Mouse (Mus musculus): ENCODE measurements around the gene Trim15.

DNA sequence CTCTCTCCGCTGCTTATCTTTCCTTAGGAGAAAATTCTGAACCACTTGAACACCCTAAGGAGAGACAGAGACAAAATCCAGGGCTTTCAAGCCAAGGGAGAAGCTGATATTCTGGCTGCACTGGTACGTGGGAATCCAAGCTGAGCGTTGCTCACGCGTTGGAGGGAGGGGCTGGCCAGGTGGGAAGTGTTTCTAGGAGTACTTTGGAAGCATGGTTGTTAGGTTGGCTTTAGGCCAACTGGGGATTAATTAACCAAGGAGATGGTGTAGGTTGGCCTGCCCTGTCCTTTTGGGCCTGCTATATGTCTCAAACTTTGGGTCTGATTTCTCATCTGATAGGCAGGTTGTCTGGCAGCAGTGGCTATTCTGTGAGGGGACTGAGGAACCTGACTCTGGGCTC, 15.8 kb downstream of the Trim15 start:
- TF ChIP-seq CTCF (IDR thresholded peaks at IDR 0.05; ENCODE audit: borderline replicate concordance, extremely low read depth, insufficient read depth, insufficient read length) (no peak), POLR2A (IDR thresholded peaks at IDR 0.05; ENCODE audit: borderline replicate concordance, extremely low read depth, insufficient read depth, insufficient read length, poor library complexity, severe bottlenecking) (no peak)

All from brain, embryonic 14.5 days (tissue).